Mouse (Mus musculus): ENCODE data around the gene Notch1. TPM values are rescaled to one million over a fixed set of nuclear protein-coding genes. Genes with fewer than 3 reads are reported as not detected.

Notch1 gene
- total RNA-seq (2015) (15.5 and 19.0 TPM in 2 replicates), total RNA-seq (2017) (8.8 and 9.3 TPM in 2 replicates)

GRCm38 (mm10) chr2:26516275-26516674, at the start of gene Notch1:
Gene Notch1 (minus strand): TSS chr2:26516663.
- no peak for ATAC-seq (replicated peaks; ENCODE audit: poor library complexity)

DNA sequence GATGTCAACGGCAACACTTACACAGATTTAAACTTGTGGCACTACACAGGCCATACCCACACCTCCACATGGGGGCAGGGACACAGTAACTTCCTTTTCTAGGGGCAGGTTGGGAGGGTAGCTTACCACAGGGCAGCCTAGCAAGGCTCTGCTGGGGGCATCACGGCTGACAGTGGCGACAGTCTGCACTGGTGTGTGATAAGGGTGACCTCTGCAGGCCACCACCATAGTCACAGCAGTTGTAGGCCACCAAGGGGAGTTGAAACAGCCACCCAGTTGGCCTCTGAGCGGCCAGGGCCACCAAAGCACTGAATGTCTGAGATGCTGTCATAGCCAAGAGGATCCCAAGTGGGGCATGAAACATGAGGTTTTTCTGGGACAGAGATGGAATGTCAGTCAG, 49.8 kb upstream of the Notch1 start:
- peak; percentile 93 for ATAC-seq (replicated peaks; ENCODE audit: poor library complexity)

DNA sequence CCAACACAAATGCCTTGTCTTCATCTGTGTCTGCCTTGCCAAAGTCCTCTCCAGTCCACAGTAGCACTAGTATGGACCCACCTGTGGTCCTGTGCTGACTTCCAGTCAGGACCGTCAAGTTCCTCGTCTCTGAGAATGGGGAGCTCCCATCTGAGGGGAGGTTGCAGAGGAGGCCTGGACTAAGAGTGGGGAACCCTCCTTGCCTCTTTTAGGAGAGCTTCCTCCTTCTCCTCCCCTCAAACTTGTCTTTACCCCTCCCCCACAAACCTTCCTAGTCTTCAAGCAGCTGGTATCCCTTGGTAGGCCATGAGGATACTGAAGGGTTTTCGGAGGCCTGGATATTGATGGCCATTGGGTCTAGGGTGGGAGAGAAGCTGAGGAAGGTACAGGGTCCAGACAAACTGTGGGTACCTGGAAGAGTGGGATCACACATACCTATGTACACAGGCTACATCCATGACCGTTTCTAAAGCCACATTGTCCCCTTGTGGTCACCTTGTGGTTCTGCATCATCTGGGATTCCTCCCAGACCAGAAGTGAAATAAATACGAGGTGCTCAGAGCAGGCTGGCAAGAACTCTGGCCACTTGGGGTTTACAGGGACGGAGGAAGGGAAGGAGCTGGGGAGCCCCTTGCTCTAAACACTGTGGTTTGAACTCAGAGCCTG, 45.0 kb upstream of the Notch1 start:
- peak; percentile 68 for ATAC-seq (replicated peaks; ENCODE audit: poor library complexity)

DNA sequence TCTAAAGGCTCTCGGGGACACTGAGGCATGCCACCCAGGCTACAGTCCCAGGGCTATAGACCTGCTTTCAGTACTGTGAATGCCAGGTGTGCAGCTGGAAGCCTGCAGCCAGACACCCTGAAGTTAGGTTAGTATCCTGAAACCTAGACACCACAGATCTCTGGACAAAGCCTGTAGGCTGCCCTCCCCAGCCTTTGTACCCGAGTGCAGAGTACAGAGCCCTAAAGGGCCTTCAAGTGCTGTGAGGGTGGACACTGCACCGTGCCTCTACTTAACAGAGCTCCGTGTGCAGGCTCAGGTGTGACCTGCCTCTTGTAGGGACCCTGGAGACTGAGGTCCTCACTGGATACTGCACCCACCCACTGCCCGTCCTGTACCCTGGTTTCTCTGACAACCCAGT, 44.0 kb upstream of the Notch1 start:
- ATAC-seq (replicated peaks; ENCODE audit: poor library complexity): no peak

DNA sequence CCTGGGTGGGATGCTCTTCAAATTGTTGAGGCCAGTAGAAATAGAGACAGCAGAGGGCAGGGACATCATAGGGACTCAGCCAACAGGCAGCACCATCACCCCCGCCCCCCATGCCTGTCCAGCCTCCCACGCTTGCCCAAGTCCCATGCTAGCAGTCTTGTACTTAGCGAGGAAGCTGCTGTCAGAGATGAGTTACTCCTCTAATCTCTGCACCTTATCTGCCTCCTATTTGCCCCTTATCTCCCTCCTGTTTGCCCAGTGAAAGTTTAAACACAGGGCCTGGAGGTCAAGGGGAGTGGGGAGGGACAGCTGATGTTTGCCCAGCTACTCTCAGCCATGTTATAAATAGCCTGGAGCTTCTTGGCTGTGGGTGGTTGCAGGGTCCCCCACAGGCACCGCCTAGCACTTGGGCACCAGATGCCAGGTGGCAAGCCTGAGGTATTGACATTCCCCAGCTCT, 40.1 kb upstream of the Notch1 start:
- ATAC-seq (replicated peaks; ENCODE audit: poor library complexity): no peak

- ATAC-seq (replicated peaks; ENCODE audit: poor library complexity): no peak
Measured at GRCm38 (mm10) chr2:26555076-26555475, 38.6 kb upstream of the Notch1 start.

DNA sequence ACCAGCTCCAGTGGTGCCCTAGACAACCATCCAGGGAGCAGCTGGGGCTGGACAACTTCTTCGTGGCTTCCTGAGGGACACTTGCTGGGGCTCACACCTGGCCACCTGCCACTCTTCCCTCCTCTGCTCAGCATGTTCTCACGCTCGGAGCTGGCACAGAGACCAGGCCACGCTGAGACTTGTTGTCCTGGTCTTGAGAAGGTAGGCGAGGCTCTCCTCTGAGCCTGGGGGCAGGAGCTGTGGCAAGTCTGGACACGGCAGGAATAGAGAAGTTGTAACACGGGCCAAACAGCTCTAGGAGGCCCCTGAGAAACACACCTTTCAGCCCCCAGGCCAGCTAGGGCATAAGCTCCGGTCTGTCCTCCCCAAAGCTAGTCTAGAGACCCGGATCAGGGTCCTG, 37.4 kb upstream of the Notch1 start:
- no peak for ATAC-seq (replicated peaks; ENCODE audit: poor library complexity)

- ATAC-seq (replicated peaks; ENCODE audit: poor library complexity): no peak
Measured at GRCm38 (mm10) chr2:26552066-26552465, 35.6 kb upstream of the Notch1 start.

DNA sequence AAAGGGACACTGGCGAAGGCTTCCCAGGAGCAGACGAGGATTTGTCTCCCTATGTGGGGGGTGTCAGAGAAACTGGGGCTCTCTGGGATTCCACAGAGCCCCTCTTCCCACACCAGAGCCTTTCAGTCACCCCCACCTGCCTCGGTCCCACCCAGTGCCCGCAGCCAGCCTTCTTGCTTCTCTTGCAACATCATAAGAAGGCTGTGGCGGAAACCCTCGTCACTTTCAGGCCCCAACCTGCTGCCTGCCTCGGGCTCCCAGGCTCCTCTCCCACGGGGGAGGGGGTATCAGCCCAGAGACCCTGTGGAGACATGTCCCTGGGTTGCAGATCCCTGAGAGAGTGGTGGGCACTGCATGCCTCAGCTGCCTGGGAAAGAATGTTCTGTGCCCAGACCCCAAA, 35.0 kb upstream of the Notch1 start:
- ATAC-seq (replicated peaks; ENCODE audit: poor library complexity): 0 out of 2 replicates have a peak, but pooled peaks have one; percentile 18

DNA sequence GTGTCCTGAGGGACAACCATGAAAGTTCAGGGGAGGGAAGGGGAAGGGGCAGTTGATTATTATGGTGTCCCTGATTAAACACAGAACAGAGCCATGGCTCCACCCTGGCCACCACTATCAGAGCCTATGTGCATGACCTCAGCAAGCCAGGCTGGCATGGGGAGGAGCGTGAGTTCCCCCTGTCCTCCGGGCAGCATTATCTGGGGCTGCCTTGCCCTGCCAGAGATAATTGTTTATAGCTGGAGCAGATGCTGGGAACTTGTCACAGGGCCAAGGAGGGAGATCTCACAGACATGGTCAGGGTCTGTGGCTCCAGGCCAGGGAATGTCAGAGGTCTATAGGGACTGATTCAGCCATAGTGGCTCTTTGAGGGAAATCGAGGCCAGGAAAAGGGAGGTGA, 34.3 kb upstream of the Notch1 start:
- ATAC-seq (replicated peaks; ENCODE audit: poor library complexity): peak; percentile 75

- ATAC-seq (replicated peaks; ENCODE audit: poor library complexity): no peak
Measured at GRCm38 (mm10) chr2:26550205-26550604, 33.7 kb upstream of the Notch1 start.

DNA sequence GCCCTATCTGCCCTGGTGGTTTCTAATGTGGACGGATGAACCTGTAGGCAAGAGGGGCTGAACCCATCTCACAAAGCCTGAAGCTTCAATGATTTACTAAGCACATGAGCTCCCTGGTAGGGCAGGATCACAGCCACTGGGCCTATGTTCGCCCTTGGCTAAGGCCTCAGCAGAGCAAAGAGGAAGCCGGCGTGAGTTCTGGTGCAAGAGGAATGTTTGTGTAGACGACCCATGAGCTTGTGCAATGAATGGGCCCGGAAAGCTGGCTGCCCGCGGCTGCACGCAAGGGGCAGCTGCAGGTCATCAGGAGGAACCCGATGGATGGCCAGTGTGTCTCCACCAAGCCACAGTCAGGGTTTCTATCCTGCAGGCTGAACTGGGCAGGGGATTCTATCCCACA, 33.3 kb upstream of the Notch1 start:
- peak; percentile 67 for ATAC-seq (replicated peaks; ENCODE audit: poor library complexity)

GRCm38 (mm10) chr2:26547481-26547880, 31.0 kb upstream of the Notch1 start:
- ATAC-seq (replicated peaks; ENCODE audit: poor library complexity): no peak

DNA sequence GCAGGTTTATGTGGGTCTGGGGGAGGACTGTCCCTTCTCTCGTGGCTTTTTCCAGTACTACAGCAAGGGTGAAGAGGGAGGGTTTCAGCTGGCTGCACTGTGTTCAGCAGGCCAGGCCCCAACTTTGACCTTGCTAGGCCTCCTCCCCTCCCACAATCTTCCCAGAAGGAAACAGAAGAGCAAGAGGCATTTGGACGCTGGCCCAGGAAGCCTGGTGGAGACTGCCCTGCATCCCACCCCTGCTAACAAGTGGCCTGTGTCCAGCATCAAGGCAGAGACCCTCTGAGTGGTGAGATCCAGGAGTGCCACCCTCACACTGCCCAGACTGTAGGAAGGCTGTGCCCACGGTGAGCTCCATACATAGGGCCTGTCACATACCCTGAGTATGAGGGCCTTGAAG, 27.8 kb upstream of the Notch1 start:
- ATAC-seq (replicated peaks; ENCODE audit: poor library complexity): no peak

GRCm38 (mm10) chr2:26543768-26544167, 27.3 kb upstream of the Notch1 start:
- no peak for ATAC-seq (replicated peaks; ENCODE audit: poor library complexity)

DNA sequence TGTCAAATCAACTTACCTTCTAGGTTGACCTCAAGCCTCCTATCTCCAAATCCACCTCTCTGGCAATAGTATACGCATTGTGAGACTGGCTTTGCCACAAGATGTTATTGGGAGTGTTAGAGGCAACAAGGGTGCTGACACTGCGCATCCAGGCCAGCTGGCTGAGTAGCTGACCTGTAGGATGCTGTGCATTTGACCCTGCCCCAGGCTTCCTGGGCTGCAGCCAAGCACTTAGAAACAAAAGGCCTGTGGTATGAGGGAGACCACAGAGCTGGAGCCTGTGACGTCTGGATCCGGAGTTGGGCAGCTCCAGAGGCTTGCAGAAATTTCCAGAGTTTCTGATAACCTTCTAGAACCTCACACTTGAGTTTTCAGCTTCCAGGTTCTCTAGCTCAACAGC, 26.7 kb upstream of the Notch1 start:
- no peak for ATAC-seq (replicated peaks; ENCODE audit: poor library complexity)

- ATAC-seq (replicated peaks; ENCODE audit: poor library complexity): no peak
Measured at GRCm38 (mm10) chr2:26541258-26541910, 24.9 kb upstream of the Notch1 start.

GRCm38 (mm10) chr2:26540721-26541120, 24.3 kb upstream of the Notch1 start:
- no peak for ATAC-seq (replicated peaks; ENCODE audit: poor library complexity)

GRCm38 (mm10) chr2:26539516-26539915, 23.1 kb upstream of the Notch1 start:
- ATAC-seq (replicated peaks; ENCODE audit: poor library complexity): no peak

DNA sequence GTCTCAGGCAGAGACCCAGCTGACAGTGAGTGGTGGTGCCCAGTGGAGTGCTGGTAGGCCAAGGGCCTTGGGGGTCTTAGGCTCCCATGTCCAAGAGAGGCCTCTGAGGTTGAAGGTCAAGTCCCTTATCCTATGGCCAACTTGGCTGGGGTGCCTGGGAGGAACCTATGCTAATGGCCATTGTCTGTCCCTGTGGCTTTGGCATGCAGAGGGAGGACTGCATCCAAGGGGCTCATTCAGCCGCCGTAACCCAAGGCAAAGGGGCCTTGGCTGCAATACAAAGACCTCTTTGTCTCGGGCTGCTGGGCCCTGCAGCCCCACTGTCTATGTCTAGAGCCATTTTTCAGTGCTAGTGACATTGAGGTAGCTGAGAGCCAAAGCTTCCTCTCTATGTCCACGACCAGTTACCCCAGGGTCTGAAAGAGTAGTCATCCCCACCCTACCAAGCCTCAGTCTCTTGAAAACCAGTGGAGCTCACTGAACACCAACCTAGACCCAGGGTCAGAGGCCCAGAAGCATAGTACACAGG, 19.1 kb upstream of the Notch1 start:
- no peak for ATAC-seq (replicated peaks; ENCODE audit: poor library complexity)

DNA sequence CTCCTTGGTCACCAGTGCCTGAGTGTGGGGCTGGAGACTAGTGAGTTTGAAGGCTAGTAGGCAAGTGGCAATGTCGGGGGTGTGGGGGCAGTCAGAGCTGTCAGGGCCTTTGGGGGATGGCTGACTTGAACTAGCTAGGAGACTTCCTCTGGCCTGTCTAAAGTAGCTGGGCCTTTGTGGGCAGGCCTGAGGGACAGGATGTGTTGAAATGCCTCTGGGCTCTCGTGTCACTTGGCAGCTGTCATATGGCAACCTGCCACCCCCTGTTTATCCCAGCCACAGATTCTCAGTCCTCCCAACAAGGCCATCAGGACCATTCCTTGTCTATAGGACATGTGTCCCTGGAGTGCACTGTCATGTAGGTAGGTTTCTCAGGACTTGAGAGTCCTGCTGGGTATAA, 18.2 kb upstream of the Notch1 start:
- ATAC-seq (replicated peaks; ENCODE audit: poor library complexity): peak; percentile 82

DNA sequence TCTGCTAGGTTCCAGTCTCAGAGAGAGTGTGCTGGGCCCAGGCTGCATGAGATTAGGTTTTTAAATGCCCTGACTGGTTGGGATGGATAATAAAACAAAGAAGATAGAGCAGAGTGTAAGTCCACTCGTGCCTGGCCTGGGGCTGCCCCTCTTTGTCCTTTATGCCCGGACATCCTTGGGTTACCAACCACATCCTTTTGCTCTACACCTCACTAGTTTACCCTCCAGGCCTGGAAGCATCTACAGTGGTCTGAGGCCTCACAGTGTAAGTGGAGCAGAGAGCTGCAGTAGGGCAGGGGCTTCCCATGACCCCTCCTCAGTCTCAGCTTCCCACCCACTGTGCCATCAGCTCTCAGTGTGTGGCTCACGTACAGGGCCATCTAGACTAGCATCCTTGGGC, 17.7 kb upstream of the Notch1 start:
- no peak for ATAC-seq (replicated peaks; ENCODE audit: poor library complexity)

Data from megakaryocyte progenitor cell, adult 5-6 weeks (primary cell).